Mouse (Mus musculus): ENCODE results near the gene Hus1. TPM values are rescaled to one million over a fixed set of nuclear protein-coding genes. Genes with fewer than 3 reads are reported as not detected.

Hus1 gene
- 15.4 TPM for polyA plus RNA-seq (2017; shearing (Covaris generic))

DNA sequence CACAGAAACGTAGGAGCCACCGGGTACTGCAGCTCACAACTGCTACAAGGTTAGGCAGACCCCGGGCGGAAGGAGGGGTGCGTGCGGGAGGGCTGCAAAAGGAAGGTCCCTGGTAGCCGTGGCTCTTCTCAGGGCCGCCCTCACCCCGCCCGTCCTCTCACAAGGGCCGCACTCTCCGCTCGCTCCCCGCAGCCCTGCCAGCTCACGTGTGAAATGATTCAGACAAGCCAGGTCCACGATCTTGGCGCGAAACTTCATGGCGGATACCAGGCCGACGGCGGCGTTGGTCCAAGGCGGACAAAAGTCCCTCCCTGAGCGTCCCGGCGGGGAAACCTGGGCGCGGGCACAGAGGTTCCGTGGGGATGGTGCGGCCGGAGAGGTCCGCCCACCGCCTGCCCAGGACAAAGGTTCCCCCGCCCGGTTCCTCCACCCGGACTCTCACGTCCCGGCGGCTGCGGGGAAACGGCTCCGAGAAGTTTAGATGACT lies at the start of gene Hus1:
TSS of gene Hus1 (minus strand) at position 339 of the 487 bp plus-strand sequence.

DNA sequence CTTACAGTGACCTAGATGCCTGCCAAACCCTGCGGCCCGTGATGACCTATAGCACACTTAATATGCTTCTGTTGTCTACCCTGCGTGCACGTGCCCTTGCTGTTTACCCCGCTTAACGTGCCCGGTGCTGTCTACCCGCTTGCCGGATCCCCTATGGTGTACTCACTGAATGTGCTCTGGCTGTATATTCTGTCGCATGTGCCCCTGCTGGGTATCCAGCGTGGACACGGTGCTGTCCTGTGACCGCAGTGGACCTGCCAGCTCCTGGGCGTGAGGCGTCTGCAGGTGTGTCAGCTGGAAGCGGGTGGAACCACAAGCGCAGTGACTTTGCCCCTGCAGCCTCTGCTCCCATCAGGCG lies 37.7 kb upstream of the Hus1 start, which contains the start of gene Sun3:
TSS of gene Sun3 (minus strand) at position 289 of the 358 bp plus-strand sequence.

DNA sequence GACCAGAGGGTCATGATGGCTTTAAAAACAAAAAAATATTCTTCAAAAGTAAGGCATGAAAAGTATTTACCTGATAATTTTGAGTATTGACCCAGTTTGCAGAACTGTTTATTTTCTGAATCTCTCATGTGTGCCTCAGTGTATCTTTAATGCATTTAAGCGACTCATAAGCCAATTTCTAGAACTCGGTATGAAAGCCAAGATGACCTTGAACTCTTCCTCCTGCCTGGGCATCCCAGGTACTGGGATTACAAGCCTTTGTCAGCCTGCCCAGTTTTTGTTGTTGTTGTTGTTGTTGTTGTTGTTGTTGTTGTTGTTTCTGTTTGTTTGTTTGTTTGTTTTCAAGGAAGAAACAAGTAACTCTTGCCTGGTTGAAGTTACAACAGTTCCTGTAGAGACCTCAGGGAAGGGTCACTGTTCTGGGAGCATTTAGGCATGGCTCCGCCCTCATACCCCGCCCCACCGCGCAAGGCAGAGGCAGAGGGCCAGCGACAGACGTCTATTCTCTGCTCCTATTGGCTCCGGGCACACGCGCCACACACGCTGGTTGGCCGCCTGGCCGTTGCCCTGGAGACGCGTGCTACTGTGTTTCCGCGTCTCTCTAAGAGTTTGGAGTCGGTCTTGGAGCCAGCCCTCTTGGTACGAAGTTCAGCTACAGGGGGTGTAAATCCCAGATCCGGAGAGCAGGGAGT lies 37.2 kb upstream of the Hus1 start, which contains the start of gene Gm11992:
TSS of gene Gm11992 (plus strand) at position 584 of the 692 bp plus-strand sequence.

DNA sequence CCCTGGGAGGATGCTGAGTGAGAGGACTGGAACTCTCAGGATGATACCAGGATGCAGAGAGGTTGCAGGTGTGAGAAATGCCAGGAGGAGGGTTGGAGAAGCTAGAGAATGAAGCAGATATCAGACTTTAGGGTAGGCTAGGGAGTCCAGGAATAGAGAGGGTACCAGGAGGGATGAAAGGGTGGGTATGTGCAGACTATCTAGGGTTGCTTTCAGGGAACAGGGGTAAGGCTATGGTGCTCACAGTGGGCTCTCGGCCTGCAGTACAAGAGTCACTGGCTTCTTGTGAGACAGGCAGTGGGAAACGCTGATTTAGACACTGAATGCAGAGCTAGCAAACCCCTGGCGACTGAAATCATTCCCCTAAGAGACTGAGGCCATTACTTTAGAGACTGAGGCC lies 37.8 kb downstream of the Hus1 start, which contains the start of gene Pkd1l1:
TSS of gene Pkd1l1 (minus strand) at position 101 of the 400 bp plus-strand sequence.

Other genes starting within 250 kb of the Hus1 start
- not detected for gene Pkd1l1, start 37.9 kb downstream of the Hus1 start, polyA plus RNA-seq (2017; shearing (Covaris generic))
- 0.12 TPM for gene Gm11992, start 37.4 kb upstream of the Hus1 start, polyA plus RNA-seq (2017; shearing (Covaris generic))
- not detected for gene Sun3, start 37.8 kb upstream of the Hus1 start, polyA plus RNA-seq (2017; shearing (Covaris generic))
- not detected for gene Upp1, start 106.9 kb upstream of the Hus1 start, polyA plus RNA-seq (2017; shearing (Covaris generic))
- not detected for gene Abca13, start 180.8 kb upstream of the Hus1 start, polyA plus RNA-seq (2017; shearing (Covaris generic))